Mouse (Mus musculus) WW6 (cell line): ENCODE measurements at regions not wholly inside any gene's neighbourhood (a gene's known extent, or its start where the extent isn't known, plus 50 kb on each side); places are given as distances from the start of the nearest gene placed in this dataset.

Experiments used
- DNase-seq: peaks from one replicate; pipeline ENCODE4 v3.0.0-alpha.2; 2013; ENCODE audit warnings: low read depth, low spot score

GRCm38 (mm10) chr10:117515777-117516501 is 113.4 kb upstream of the Cpm start:
- DNase-seq, result peak; percentile 16

GRCm38 (mm10) chr10:117515039-117515438 is 114.3 kb upstream of the Cpm start:
- no peak for DNase-seq

GRCm38 (mm10) chr10:117513925-117514546 is 115.3 kb upstream of the Cpm start:
- no peak for DNase-seq

- DNase-seq, result no peak
These were observed 116.7 kb upstream of the Cpm start for GRCm38 (mm10) chr10:117512424-117513257.

GRCm38 (mm10) chr10:117511483-117512406 is 117.6 kb upstream of the Cpm start:
- DNase-seq, result no peak

GRCm38 (mm10) chr10:117510529-117511482 is 118.5 kb upstream of the Cpm start:
- DNase-seq, result no peak

- DNase-seq, result no peak
These were observed 119.1 kb upstream of the Cpm start for GRCm38 (mm10) chr10:117510224-117510486.

GRCm38 (mm10) chr10:117509431-117510223 is 119.7 kb upstream of the Cpm start:
- DNase-seq, result no peak

- DNase-seq, result no peak
These were observed 122.9 kb upstream of the Cpm start for GRCm38 (mm10) chr10:117506252-117506992.

GRCm38 (mm10) chr10:117505529-117505928 is 123.8 kb upstream of the Cpm start:
- DNase-seq, result no peak

- DNase-seq, result no peak
These were observed 124.2 kb upstream of the Cpm start for GRCm38 (mm10) chr10:117505057-117505456.

- DNase-seq, result no peak
These were observed 124.6 kb upstream of the Cpsf6 start for GRCm38 (mm10) chr10:117504267-117504902.

GRCm38 (mm10) chr10:117503222-117504184 is 123.7 kb upstream of the Cpsf6 start:
- no peak for DNase-seq

- no peak for DNase-seq
These were observed 122.9 kb upstream of the Cpsf6 start for GRCm38 (mm10) chr10:117502731-117503130.

GRCm38 (mm10) chr10:117502135-117502534 is 122.3 kb upstream of the Cpsf6 start:
- DNase-seq, result no peak

- no peak for DNase-seq
These were observed 121.6 kb upstream of the Cpsf6 start for GRCm38 (mm10) chr10:117501426-117501825.

- DNase-seq, result no peak
These were observed 120.8 kb upstream of the Cpsf6 start for GRCm38 (mm10) chr10:117500457-117501108.
